Mouse (Mus musculus): ENCODE data around the gene Tcte3. TPM values are rescaled to one million over a fixed set of nuclear protein-coding genes. Genes with fewer than 3 reads are reported as not detected.
"Not testable (repeated sequence)": the region's sequence is repeated elsewhere in the genome, so short reads cannot be mapped to it uniquely, and the experiment has no call there.

Gene Tcte3
- not detected in 2 replicates for polyA plus RNA-seq (2012; rRNA removed)

DNA sequence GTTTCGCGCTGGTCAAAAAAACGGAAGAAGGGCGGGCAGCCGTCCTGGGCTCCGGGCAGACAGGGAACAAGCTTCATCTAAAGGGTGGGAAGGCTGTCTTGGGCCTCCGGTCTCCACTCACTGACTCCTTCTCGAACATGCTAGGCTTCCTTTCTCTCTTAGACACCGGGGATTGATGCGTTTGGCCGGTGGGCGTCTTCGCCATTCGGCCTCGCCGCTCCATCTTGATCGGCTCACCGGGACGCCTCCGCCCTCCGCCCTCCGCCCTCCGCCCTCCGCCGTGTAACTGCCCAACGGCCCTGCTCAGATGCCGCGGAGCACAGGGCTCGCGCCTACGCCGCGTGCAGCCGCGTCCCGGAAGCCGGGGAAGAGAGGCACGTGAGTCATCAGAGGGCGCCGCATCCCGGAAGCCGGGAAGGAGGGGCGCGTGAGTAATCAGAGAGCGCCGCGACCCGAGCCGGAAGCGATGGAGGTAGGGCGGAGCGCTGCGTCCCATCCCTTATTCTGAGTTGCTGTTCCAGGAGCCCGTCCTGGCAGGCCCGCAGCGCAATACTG lies at the start of gene Tcte3, which contains the start of the genes Ermard and Gm3448:
Gene Tcte3 (minus strand): TSS at position 314 of the 555 bp plus-strand sequence.
Gene Ermard (plus strand): TSS at position 34 of the 555 bp plus-strand sequence.
Gene Gm3448 (minus strand): TSS at position 363 of the 555 bp plus-strand sequence.
- no CpG with 5 or more reads among the region's 56 CpGs for WGBS
- DNase-seq = peak; percentile 57 to 71
- not testable (repeated sequence) for H3K27ac ChIP-seq (ENCODE audit: insufficient read depth, low read length); H3K4me3 ChIP-seq (replicated peaks; ENCODE audit: insufficient read depth, low read depth, low read length); H3K27me3 ChIP-seq (ENCODE audit: control insufficient read depth, insufficient read depth, low read length); H3K4me1 ChIP-seq (ENCODE audit: control insufficient read depth, insufficient read depth, low read length)

DNA sequence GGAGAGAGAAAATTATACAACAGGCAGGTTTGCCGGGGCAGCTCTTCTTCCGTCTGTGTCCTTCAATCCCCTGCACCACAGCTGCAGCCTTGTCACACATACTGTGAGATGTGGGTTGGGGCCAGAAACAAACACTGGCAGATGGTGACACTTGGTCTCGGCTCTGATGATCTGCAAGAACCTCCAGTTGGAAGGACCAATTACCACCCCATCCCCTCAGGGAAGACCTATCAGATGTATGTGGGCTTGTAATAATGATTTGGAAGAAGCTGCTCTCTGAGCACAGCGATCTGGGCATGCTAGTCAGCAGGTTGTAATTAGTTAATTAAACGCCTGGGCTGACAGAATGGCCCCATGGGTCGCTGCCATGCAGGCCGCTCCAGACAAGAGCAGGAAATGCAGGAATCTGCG lies 47.3 kb upstream of the Tcte3 start:
- DNase-seq = peak; percentile 28 to 54
- Histone ChIP-seq H3K27ac (ENCODE audit: insufficient read depth, low read length) (no peak overlapping the region), H3K27me3 (ENCODE audit: control insufficient read depth, insufficient read depth, low read length) (no peaks in the 10 kb centered on the region; the same call in 1 of the 2 replicates), H3K4me1 (ENCODE audit: control insufficient read depth, insufficient read depth, low read length) (peaks cover 5% of the 10 kb centered on the region; the same call in 1 of the 2 replicates), H3K4me3 (replicated peaks; ENCODE audit: insufficient read depth, low read depth, low read length) (no peak overlapping the region)
- WGBS = 6% methylated on average over 8 of the region's 8 CpGs
- TF ChIP-seq CTCF (IDR thresholded peaks at IDR 0.05; ENCODE audit: borderline replicate concordance, insufficient read depth, low read depth, low read length) = no peak
- TF ChIP-seq POLR2A (IDR thresholded peaks at IDR 0.05; ENCODE audit: borderline replicate concordance, insufficient read depth, low read length) = no peak

DNA sequence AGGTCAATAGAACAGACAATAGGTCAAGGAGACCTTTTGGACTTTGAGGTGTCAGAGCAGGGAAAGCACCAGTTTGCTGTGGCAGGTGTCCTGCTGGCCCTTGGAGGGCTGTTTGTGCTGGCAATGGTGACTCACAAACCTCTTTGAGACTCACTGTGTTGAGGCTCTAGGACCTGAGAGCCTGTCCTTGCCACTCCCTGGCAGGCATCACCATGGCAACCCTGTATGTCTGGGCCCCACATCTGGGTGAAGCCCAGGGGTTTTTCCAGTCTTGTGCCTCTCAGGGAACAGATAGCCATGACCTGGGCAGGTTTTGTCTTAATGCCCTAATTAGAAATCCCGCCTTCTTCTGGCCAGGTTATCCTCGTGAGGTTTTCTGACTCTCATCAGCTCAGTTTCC lies 46.9 kb upstream of the Tcte3 start:
- 15% methylated on average over 2 of the region's 2 CpGs for WGBS
- Histone ChIP-seq H3K27me3 (ENCODE audit: control insufficient read depth, insufficient read depth, low read length) (no peaks in the 10 kb centered on the region; the same call in 1 of the 2 replicates), H3K4me3 (replicated peaks; ENCODE audit: insufficient read depth, low read depth, low read length) (no peak overlapping the region), H3K27ac (ENCODE audit: insufficient read depth, low read length) (no peak overlapping the region), H3K4me1 (ENCODE audit: control insufficient read depth, insufficient read depth, low read length) (peaks cover 5% of the 10 kb centered on the region; the same call in 1 of the 2 replicates)
- TF ChIP-seq CTCF (IDR thresholded peaks at IDR 0.05; ENCODE audit: borderline replicate concordance, insufficient read depth, low read depth, low read length) (no peak), POLR2A (IDR thresholded peaks at IDR 0.05; ENCODE audit: borderline replicate concordance, insufficient read depth, low read length) (no peak)
- no peak for DNase-seq

DNA sequence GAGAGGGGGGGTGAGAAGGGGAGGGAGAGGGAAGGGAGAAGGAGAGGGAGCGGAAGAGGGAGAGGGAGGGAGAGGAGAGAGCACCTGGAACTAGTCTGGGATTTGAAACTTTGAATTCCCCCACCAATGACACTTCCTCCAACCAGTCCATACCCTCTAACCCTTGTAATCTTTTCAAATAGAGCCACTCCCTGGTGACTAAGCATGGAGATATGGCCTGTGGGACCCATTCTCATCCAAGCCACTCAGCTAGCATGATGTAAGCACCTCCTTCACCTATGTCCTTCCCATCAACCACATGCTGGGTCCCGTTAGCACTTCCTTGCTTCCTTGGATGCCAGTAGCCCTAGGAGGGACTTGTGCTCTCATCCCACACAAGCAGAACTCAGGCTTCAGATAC lies 43.7 kb upstream of the Tcte3 start:
- H3K27me3 ChIP-seq (ENCODE audit: control insufficient read depth, insufficient read depth, low read length) = no peaks in the 10 kb centered on the region; the same call in 1 of the 2 replicates
- H3K27ac ChIP-seq (ENCODE audit: insufficient read depth, low read length) = no peak overlapping the region
- H3K4me3 ChIP-seq (replicated peaks; ENCODE audit: insufficient read depth, low read depth, low read length) = no peak overlapping the region
- no peak for TF ChIP-seq CTCF (IDR thresholded peaks at IDR 0.05; ENCODE audit: borderline replicate concordance, insufficient read depth, low read depth, low read length)
- TF ChIP-seq POLR2A (IDR thresholded peaks at IDR 0.05; ENCODE audit: borderline replicate concordance, insufficient read depth, low read length) = no peak
- 87% methylated on average over 2 of the region's 2 CpGs for WGBS
- H3K4me1 ChIP-seq (ENCODE audit: control insufficient read depth, insufficient read depth, low read length) = peaks cover 5% of the 10 kb centered on the region; the same call in 1 of the 2 replicates
- no peak for DNase-seq

DNA sequence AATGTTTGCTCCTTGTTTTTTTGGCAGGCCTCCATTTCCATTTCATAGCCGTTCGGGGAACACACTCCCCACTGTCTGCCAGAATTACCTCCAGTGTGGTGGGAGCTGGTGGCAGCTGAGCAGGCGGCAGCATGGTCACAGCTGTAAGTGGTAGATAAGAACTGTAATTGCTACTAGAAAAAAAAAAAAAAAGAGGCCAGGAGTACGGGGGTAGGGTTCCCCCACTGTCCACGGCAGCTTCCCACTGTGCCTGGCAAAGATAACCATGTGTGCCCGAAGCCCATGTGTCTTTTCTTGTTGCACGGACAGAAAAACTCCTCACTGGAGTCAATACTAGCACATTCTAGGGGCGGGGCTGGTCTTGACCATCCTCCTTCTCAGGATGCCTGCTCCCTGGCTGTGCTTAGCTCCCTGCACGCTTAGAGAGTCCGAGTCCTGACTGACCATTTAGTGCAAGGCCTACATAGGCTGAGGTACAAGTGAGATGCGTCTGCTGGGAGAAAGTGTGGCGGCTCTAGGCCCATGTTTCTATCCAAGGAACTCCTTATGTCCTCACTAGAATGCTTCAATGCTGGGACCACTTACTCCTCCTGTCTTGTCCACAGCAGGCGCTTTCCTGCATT lies 43.0 kb upstream of the Tcte3 start:
- no peak for TF ChIP-seq CTCF (IDR thresholded peaks at IDR 0.05; ENCODE audit: borderline replicate concordance, insufficient read depth, low read depth, low read length)
- TF ChIP-seq POLR2A (IDR thresholded peaks at IDR 0.05; ENCODE audit: borderline replicate concordance, insufficient read depth, low read length) = no peak
- Histone ChIP-seq H3K27me3 (ENCODE audit: control insufficient read depth, insufficient read depth, low read length) (no peaks in the 10 kb centered on the region; the same call in 1 of the 2 replicates), H3K4me3 (replicated peaks; ENCODE audit: insufficient read depth, low read depth, low read length) (no peak overlapping the region), H3K27ac (ENCODE audit: insufficient read depth, low read length) (no peak overlapping the region), H3K4me1 (ENCODE audit: control insufficient read depth, insufficient read depth, low read length) (peaks cover 5% of the 10 kb centered on the region; the same call in 1 of the 2 replicates)
- no peak for DNase-seq
- 46% methylated on average over 13 of the region's 13 CpGs for WGBS

DNA sequence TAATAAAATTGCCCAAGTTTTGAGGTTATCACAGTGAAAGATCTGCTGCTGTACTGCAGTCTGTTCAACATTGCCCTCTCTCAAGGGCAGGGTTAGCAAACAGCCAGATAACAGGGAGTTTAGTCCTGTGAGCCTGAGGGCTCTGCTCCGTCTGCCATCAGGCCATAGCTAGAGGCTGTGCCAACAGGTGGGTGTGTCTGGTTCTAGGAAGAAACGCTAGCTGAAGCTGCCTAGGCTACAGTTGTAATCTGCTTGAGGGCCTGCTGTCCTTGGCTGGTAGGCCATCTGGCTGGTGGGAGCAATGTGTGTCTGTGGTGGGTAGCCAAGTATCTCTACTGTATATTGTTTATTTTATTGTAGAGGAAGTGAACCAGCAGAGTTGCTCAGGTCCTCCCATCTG lies 36.2 kb upstream of the Tcte3 start:
- 7% methylated on average over 2 of the region's 2 CpGs for WGBS
- no peak for DNase-seq
- no peaks in the 10 kb centered on the region; the same call in 1 of the 2 replicates for H3K27me3 ChIP-seq (ENCODE audit: control insufficient read depth, insufficient read depth, low read length)

DNA sequence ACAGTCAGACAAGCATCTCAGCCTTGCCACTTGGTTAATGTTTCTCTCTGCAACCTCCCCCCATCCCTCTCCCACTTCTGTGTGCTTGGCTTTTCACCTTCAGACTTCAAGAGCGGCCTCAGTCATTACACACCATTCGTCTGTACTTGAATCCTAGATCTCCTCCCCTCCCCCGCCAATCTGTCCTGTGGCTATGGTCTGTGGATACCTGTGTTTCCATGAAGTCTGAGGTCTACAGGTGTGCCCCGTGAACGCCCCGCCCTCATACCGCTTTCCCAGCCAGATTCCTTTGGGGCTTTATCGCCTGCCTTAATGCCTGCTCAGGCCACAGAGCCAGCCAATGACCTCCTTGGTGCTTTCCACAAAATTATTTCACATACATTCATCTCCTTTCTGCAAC lies 33.7 kb upstream of the Tcte3 start:
- Histone ChIP-seq H3K27me3 (ENCODE audit: control insufficient read depth, insufficient read depth, low read length) (no peaks in the 10 kb centered on the region), H3K27ac (ENCODE audit: insufficient read depth, low read length) (no peak overlapping the region), H3K4me1 (ENCODE audit: control insufficient read depth, insufficient read depth, low read length) (0 out of 2 replicates have a peak, but pooled peaks cover 4% of the 10 kb centered on the region), H3K4me3 (replicated peaks; ENCODE audit: insufficient read depth, low read depth, low read length) (no peak overlapping the region)
- no peak for DNase-seq
- TF ChIP-seq CTCF (IDR thresholded peaks at IDR 0.05; ENCODE audit: borderline replicate concordance, insufficient read depth, low read depth, low read length) (no peak), POLR2A (IDR thresholded peaks at IDR 0.05; ENCODE audit: borderline replicate concordance, insufficient read depth, low read length) (no peak)
- 92% methylated on average over 8 of the region's 8 CpGs for WGBS

More for the DNA sequence above, 36.2 kb upstream of the Tcte3 start:
- H3K4me1 ChIP-seq (ENCODE audit: control insufficient read depth, insufficient read depth, low read length) = 0 out of 2 replicates have a peak, but pooled peaks cover 4% of the 10 kb centered on the region
- H3K27ac ChIP-seq (ENCODE audit: insufficient read depth, low read length) = no peak overlapping the region
- no peak for TF ChIP-seq POLR2A (IDR thresholded peaks at IDR 0.05; ENCODE audit: borderline replicate concordance, insufficient read depth, low read length)
- TF ChIP-seq CTCF (IDR thresholded peaks at IDR 0.05; ENCODE audit: borderline replicate concordance, insufficient read depth, low read depth, low read length) = no peak
- H3K4me3 ChIP-seq (replicated peaks; ENCODE audit: insufficient read depth, low read depth, low read length) = no peak overlapping the region

DNA sequence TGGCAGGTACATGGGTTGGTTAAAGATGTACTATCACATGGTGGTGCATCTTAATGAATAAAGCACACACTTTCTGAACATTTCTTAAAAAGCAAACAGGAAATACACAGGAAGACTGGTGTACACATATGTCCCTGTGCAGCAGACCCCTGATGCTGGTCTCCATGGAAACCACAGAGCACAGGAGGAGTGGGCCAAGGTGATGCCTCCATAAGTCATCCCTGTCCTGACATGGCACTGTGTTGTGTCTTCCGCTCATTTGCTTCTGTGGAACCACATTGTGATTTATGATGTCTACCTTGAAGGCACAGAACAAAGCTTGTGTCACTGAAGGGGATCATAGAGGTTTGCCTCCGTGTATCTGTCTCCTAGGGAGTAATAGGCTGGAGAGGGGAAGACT lies 30.9 kb upstream of the Tcte3 start:
- no peak overlapping the region for H3K27ac ChIP-seq (ENCODE audit: insufficient read depth, low read length)
- peaks cover 8% of the 10 kb centered on the region for H3K4me1 ChIP-seq (ENCODE audit: control insufficient read depth, insufficient read depth, low read length)
- H3K27me3 ChIP-seq (ENCODE audit: control insufficient read depth, insufficient read depth, low read length) = no peaks in the 10 kb centered on the region
- no peak for DNase-seq
- no peak overlapping the region for H3K4me3 ChIP-seq (replicated peaks; ENCODE audit: insufficient read depth, low read depth, low read length)
- TF ChIP-seq CTCF (IDR thresholded peaks at IDR 0.05; ENCODE audit: borderline replicate concordance, insufficient read depth, low read depth, low read length) (no peak), POLR2A (IDR thresholded peaks at IDR 0.05; ENCODE audit: borderline replicate concordance, insufficient read depth, low read length) (no peak)
- WGBS = 90% methylated on average over 2 of the region's 2 CpGs
